Mouse (Mus musculus): ENCODE measurements around the gene Cd4.

DNA sequence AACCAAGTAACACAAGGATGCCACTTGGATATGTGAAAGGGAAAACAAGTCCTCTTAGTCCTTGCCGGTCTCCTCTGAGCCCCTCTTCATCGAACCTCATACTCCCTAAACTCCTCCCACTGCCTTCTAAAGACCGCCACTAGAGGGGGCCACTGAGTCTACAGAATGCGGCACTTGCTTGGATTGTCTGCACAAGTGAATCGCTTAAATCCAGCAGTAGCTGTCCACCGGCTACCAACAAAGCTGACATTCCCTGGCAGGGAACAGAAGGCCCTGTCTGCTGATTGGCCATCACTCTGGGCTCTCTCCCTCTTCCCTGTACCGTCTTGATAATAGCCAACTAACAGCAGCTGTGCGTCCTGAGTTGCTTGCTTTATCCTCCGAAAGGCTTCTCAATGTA is 40.7 kb downstream of the Cd4 start:
- no peak for TF ChIP-seq ZKSCAN1 (IDR thresholded peaks at IDR 0.05; ENCODE audit: low read depth, low read length)
- no peak for TF ChIP-seq JUND (IDR thresholded peaks at IDR 0.05; ENCODE audit: low read depth, low read length)
- TF ChIP-seq HCFC1 (IDR thresholded peaks at IDR 0.05; ENCODE audit: low read depth, low read length) = peak; percentile 27; the same call in 1 of the 2 replicates
- no peak for TF ChIP-seq MYB (IDR thresholded peaks at IDR 0.05; ENCODE audit: low read depth, low read length)
- TF ChIP-seq MAFK (IDR thresholded peaks at IDR 0.05; ENCODE audit: borderline replicate concordance, low read depth, low read length) = no peak
- no peak for TF ChIP-seq ETS1 (IDR thresholded peaks at IDR 0.05; ENCODE audit: low read depth, low read length)
- no peak for TF ChIP-seq UBTF (IDR thresholded peaks at IDR 0.05; ENCODE audit: borderline replicate concordance, insufficient read depth, low read depth, low read length)
- TF ChIP-seq RCOR1 (IDR thresholded peaks at IDR 0.05; ENCODE audit: low read depth, low read length) = no peak
- no peak for TF ChIP-seq EP300 (IDR thresholded peaks at IDR 0.05; ENCODE audit: low read depth in 1 of 2, low read length in 2 of 2)
- peak; percentile 90 to 97 (median 94) for TF ChIP-seq CTCF (IDR thresholded peaks at IDR 0.05 in 2 of 3, conservative IDR thresholded peaks at IDR 0.05 in 1 of 3; ENCODE audit: control insufficient read depth in 1 of 3, insufficient read depth in 1 of 3, low read depth in 2 of 3, low read length in 3 of 3, poor library complexity in 1 of 3, severe bottlenecking in 1 of 3)
- no peak for TF ChIP-seq MYC (IDR thresholded peaks at IDR 0.05; ENCODE audit: low read depth, low read length)

All from MEL (cell line).